Mouse (Mus musculus) adrenal gland, postnatal 36 days (tissue): Measurements from ENCODE around the gene Tssk1. TPM values are rescaled to one million over a fixed set of nuclear protein-coding genes. Genes with fewer than 3 reads are reported as not detected.

Experiments
- DNase-seq, 2 experiments: peaks; one replicate each; pipeline ENCODE4 v3.0.0; 2021; ENCODE audit warnings: mixed read lengths in 1 of 2
- total RNA-seq, 2 experiments: library from RNA; stranded (reverse); gene quantifications; 2 replicates each; pipeline ENCODE4 v1.2.3; 2021

Gene Tssk1
- total RNA-seq, 2 experiments from 2014 or later: 0.10 to 0.13 TPM

- no peak for DNase-seq
These were observed 51.2 kb downstream of the Tssk1 start for GRCm38 (mm10) chr16:17945081-17945831.

Other genes with a start within 250 kb of the Tssk1 start
- 1 to 10 TPM; 1.5 to 2.5 TPM for gene Ccdc74a, start 247.8 kb upstream of the Tssk1 start, total RNA-seq
- 10 to 100 TPM; 52.9 to 60.5 TPM for gene Med15, start 161.3 kb upstream of the Tssk1 start, total RNA-seq
- gene Klhl22, start 134.6 kb upstream of the Tssk1 start, total RNA-seq: 10 to 100 TPM; 38.3 to 43.1 TPM
- gene Scarf2, start 96.9 kb upstream of the Tssk1 start, total RNA-seq: 10 to 100 TPM in 1 of 2 experiments, 1 to 10 TPM in 1; 8.6 to 11.6 TPM
- gene B830017H08Rik, start 61.1 kb upstream of the Tssk1 start, total RNA-seq: not detected
- gene Car15, start 55.9 kb upstream of the Tssk1 start, total RNA-seq: 1 to 10 TPM; 1.7 to 2.3 TPM
- gene Gm20518, start 2.6 kb upstream of the Tssk1 start, total RNA-seq: under 1 TPM; 0.20 to 0.40 TPM
- gene Dgcr2, start 4.3 kb downstream of the Tssk1 start, total RNA-seq: 10 to 100 TPM; 61.7 to 67.5 TPM
- gene Tssk2, start 4.4 kb downstream of the Tssk1 start, total RNA-seq: not detected
- gene Ess2, start 17.1 kb downstream of the Tssk1 start, total RNA-seq: 10 to 100 TPM; 13.9 to 16.7 TPM
- not detected for gene Gsc2, start 20.8 kb downstream of the Tssk1 start, total RNA-seq
- gene Slc25a1, start 34.0 kb downstream of the Tssk1 start, total RNA-seq: 100 to 1,000 TPM; 365 to 608 TPM
- gene Vpreb2, start 86.2 kb downstream of the Tssk1 start, total RNA-seq: not detected
- gene Dgcr6, start 158.6 kb downstream of the Tssk1 start, total RNA-seq: 10 to 100 TPM; 55.4 to 85.3 TPM
- gene Prodh, start 196.0 kb downstream of the Tssk1 start, total RNA-seq: 10 to 100 TPM; 13.1 to 47.7 TPM
- gene Rtn4r, start 233.4 kb downstream of the Tssk1 start, total RNA-seq: under 1 TPM in 1 of 2 experiments, not detected in 1; 0.20 TPM